Mouse (Mus musculus): ENCODE data around the gene Rnf40. TPM values are rescaled to one million over a fixed set of nuclear protein-coding genes. Genes with fewer than 3 reads are reported as not detected.

Rnf40 gene
- 67.3 and 75.4 TPM in 2 replicates for polyA plus RNA-seq (2016; fragmentation: Nextera tagmentation; extraction: Ambion mirVana)

- ATAC-seq (ENCODE audit: low FRiP score) = peak; percentile 98
- Histone ChIP-seq H3K36me3 (peaks cover 49% of the 10 kb centered on the region), H3K27me3 (no peaks in the 10 kb centered on the region), H3K9me3 (replicated peaks) (no peaks in the 10 kb centered on the region), H3K4me2 (replicated peaks) (peak within 1 kb of the TSS; percentile 84), H3K4me3 (peak within 1 kb of the TSS; percentile 84), H3K9ac (peak within 1 kb of the TSS; percentile 87), H3K4me1 (peaks cover 19% of the 10 kb centered on the region), H3K27ac (peak within 1 kb of the TSS; percentile 78)
- under 1% methylated on average over 50 of the region's 50 CpGs for WGBS
Observed at GRCm38 (mm10) chr7:127588011-127588871, at the start of gene Rnf40, which contains the start of gene Ccdc189. TSS of gene Rnf40 (plus strand) at chr7:127588767. TSS of gene Ccdc189 (minus strand) at chr7:127588595.

- Histone ChIP-seq H3K9me3 (replicated peaks) (no peaks in the 10 kb centered on the region), H3K27me3 (no peaks in the 10 kb centered on the region), H3K4me1 (no peaks in the 10 kb centered on the region), H3K4me3 (no peak overlapping the region), H3K36me3 (peaks cover 90% of the 10 kb centered on the region), H3K4me2 (replicated peaks) (no peak overlapping the region), H3K27ac (no peak overlapping the region), H3K9ac (no peak overlapping the region)
- WGBS = 99% methylated on average over 3 of the region's 3 CpGs
- ATAC-seq (ENCODE audit: low FRiP score) = no peak
Observed at GRCm38 (mm10) chr7:127541671-127542070, 46.9 kb upstream of the Rnf40 start.

DNA sequence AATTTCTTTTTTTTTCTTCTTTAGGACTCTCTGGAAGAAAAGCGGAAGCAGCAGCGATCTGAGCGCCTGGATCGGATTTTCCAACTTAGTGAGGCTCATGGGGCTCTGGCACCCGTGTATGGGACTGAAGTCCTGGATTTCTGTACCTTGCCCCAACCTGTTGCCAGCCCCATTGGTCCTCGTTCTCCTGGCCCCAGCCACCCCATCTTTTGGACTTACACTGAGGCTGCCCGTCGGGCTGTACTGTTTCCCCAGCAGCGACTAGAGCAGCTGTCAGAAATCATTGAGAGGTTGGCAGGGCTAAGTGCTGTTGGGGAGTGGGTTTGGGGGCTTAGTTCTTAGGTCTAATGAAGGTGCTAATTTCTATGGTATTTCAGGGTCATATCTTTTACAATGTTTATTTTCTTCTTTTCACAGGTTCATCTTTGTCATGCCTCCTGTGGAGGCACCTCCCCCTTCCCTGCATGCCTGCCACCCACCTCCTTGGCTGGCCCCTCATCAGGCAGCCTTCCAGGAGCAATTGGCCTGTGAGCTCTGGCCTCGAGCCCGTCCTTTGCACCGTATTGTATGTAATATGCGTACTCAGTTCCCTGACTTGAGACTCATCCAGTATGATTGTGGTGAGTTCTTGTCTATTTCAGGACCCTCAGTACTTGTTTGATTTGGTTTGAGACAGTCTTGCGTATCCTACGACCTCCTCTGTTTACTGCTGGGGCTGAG is 39.3 kb upstream of the Rnf40 start:
- H3K27me3 ChIP-seq = no peaks in the 10 kb centered on the region
- H3K4me1 ChIP-seq = no peaks in the 10 kb centered on the region
- peaks cover 77% of the 10 kb centered on the region for H3K36me3 ChIP-seq
- H3K9me3 ChIP-seq (replicated peaks) = no peaks in the 10 kb centered on the region
- no peak for ATAC-seq (ENCODE audit: low FRiP score)
- 91% methylated on average over 15 of the region's 15 CpGs for WGBS
- H3K4me2 ChIP-seq (replicated peaks) = no peak overlapping the region
- no peak overlapping the region for H3K27ac ChIP-seq
- H3K4me3 ChIP-seq = no peak overlapping the region
- H3K9ac ChIP-seq = no peak overlapping the region

DNA sequence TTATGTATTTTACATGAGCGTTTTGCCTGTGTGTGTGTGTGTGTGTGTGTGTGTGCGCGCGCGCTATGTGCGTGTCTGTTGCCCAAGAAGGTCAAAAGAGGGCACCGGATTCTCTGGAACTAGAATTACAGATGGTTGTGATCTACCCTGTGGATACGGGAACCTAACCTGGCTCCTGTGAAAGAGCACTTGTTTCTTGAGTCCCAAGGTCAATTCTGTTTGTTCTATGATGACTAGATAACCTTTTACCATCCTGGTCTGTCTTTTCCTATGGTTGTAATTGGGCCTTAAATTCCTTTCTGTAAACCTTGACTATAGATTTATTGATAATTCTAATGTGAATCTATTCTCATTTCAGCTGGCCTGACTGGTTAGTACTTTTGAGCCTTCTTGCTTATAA is 37.0 kb upstream of the Rnf40 start:
- no peaks in the 10 kb centered on the region for H3K4me1 ChIP-seq

GRCm38 (mm10) chr7:127560580-127560979 is 28.0 kb upstream of the Rnf40 start:
- Histone ChIP-seq H3K36me3 (peaks cover 80% of the 10 kb centered on the region), H3K9ac (no peak overlapping the region), H3K27ac (no peak overlapping the region), H3K4me3 (no peak overlapping the region), H3K4me1 (no peaks in the 10 kb centered on the region), H3K9me3 (replicated peaks) (no peaks in the 10 kb centered on the region), H3K4me2 (replicated peaks) (no peak overlapping the region), H3K27me3 (no peaks in the 10 kb centered on the region)
- 93% methylated on average over 11 of the region's 11 CpGs for WGBS
- ATAC-seq (ENCODE audit: low FRiP score) = no peak

More for the DNA sequence above, 37.0 kb upstream of the Rnf40 start:
- H3K4me3 ChIP-seq = no peak overlapping the region
- ATAC-seq (ENCODE audit: low FRiP score) = no peak
- WGBS = 96% methylated on average over 8 of the region's 8 CpGs
- H3K4me2 ChIP-seq (replicated peaks) = no peak overlapping the region
- H3K9me3 ChIP-seq (replicated peaks) = no peaks in the 10 kb centered on the region
- no peaks in the 10 kb centered on the region for H3K27me3 ChIP-seq
- no peak overlapping the region for H3K27ac ChIP-seq
- no peak overlapping the region for H3K9ac ChIP-seq
- H3K36me3 ChIP-seq = peaks cover 80% of the 10 kb centered on the region

DNA sequence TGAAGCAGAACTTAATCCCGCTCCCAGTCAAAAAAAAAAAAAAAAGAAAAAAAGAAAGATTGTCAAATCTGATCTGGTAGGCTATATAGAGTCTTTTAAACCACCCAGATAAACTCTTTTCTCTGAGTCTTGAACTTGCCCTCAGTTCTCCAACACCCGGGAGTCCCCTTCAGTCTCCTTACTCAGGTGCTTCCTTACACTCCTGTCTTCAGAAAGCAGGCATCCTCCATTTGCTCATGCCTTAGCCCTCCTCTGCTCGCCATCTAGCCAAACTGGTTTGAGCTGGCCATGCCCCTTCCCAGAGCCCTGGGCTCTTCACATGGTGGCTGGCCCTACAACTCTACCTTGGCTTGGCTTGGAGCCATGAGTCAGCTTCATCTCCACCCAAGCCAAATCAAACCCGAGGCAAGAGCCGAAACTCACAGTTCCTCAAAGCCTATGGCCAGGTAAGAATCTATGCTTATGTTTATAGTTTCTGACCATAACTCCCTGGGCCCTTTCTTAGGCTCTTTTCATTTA is 27.2 kb upstream of the Rnf40 start, which contains the start of gene Tmem265:
Gene Tmem265, plus strand, starts transcription at position 51 of the 519 bp plus-strand sequence.
- no peaks in the 10 kb centered on the region for H3K27me3 ChIP-seq
- no peaks in the 10 kb centered on the region for H3K4me1 ChIP-seq
- no peak within 1 kb of the TSS for H3K9ac ChIP-seq
- H3K27ac ChIP-seq = no peak within 1 kb of the TSS
- no peaks in the 10 kb centered on the region for H3K9me3 ChIP-seq (replicated peaks)
- H3K4me3 ChIP-seq = no peak within 1 kb of the TSS
- H3K4me2 ChIP-seq (replicated peaks) = no peak within 1 kb of the TSS
- peaks cover 74% of the 10 kb centered on the region for H3K36me3 ChIP-seq
- ATAC-seq (ENCODE audit: low FRiP score) = no peak
- 92% methylated on average over 5 of the region's 5 CpGs for WGBS

- no peak overlapping the region for H3K4me3 ChIP-seq
- H3K36me3 ChIP-seq = peaks cover 57% of the 10 kb centered on the region
- WGBS = 74% methylated on average over 6 of the region's 6 CpGs
- H3K4me2 ChIP-seq (replicated peaks) = no peak overlapping the region
- no peaks in the 10 kb centered on the region for H3K9me3 ChIP-seq (replicated peaks)
- H3K9ac ChIP-seq = no peak overlapping the region
- no peaks in the 10 kb centered on the region for H3K27me3 ChIP-seq
- no peak overlapping the region for H3K27ac ChIP-seq
- no peaks in the 10 kb centered on the region for H3K4me1 ChIP-seq
- ATAC-seq (ENCODE audit: low FRiP score) = no peak
Observed at GRCm38 (mm10) chr7:127564381-127565150, 24.0 kb upstream of the Rnf40 start.

- H3K36me3 ChIP-seq = peaks cover 21% of the 10 kb centered on the region
- WGBS = under 1% methylated on average over 17 of the region's 17 CpGs
- H3K4me3 ChIP-seq = peak within 1 kb of the TSS; percentile 84
- no peaks in the 10 kb centered on the region for H3K27me3 ChIP-seq
- peak within 1 kb of the TSS; percentile 97 for H3K4me2 ChIP-seq (replicated peaks)
- H3K4me1 ChIP-seq = peaks cover 24% of the 10 kb centered on the region
- peak within 1 kb of the TSS; percentile 79 for H3K27ac ChIP-seq
- H3K9me3 ChIP-seq (replicated peaks) = no peaks in the 10 kb centered on the region
- H3K9ac ChIP-seq = peak within 1 kb of the TSS; percentile 93
- ATAC-seq (ENCODE audit: low FRiP score) = peak; percentile 99
Observed at GRCm38 (mm10) chr7:127572895-127573471, 15.6 kb upstream of the Rnf40 start, which contains the start of gene Phkg2. TSS of gene Phkg2 (plus strand) at chr7:127573340.

DNA sequence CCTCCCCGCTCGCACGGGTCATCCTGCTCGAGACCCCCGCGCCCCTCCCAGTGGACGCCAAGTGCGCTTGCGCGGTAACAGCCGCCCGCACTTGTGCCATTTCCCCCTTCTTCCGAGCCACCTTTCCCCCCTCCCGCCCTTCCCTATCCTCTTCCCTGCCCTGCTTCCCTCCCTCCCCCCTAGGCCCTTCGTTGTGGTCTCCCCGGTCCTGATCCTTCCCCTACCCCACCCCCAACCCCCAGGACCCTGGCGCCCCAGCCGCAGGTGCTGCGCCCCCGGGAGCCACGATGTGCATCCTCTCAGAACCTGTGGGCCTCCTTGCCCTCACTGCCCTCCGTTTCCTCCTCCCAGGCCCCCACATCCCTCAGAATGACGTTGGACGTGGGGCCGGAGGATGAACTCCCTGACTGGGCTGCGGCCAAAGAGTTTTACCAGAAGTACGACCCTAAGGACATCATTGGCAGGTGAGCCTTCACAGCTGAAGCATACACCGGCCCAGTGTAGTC is 15.0 kb upstream of the Rnf40 start:
- under 1% methylated on average over 27 of the region's 28 CpGs for WGBS
- Histone ChIP-seq H3K9ac (peak overlapping the region; percentile 93), H3K4me2 (replicated peaks) (peak overlapping the region; percentile 97), H3K4me1 (peaks cover 24% of the 10 kb centered on the region), H3K36me3 (peaks cover 26% of the 10 kb centered on the region), H3K9me3 (replicated peaks) (no peaks in the 10 kb centered on the region), H3K4me3 (peak overlapping the region; percentile 84), H3K27ac (peak overlapping the region; percentile 79), H3K27me3 (no peaks in the 10 kb centered on the region)
- ATAC-seq (ENCODE audit: low FRiP score) = peak; percentile 81

- H3K27ac ChIP-seq = peak overlapping the region; percentile 79; the same call in 1 of the 2 replicates
- H3K9me3 ChIP-seq (replicated peaks) = no peaks in the 10 kb centered on the region
- no peak for ATAC-seq (ENCODE audit: low FRiP score)
- H3K4me1 ChIP-seq = peaks cover 24% of the 10 kb centered on the region
- peak overlapping the region; percentile 97 for H3K4me2 ChIP-seq (replicated peaks)
- H3K36me3 ChIP-seq = peaks cover 25% of the 10 kb centered on the region
- WGBS = 30% methylated on average over 7 of the region's 7 CpGs
- no peaks in the 10 kb centered on the region for H3K27me3 ChIP-seq
- peak overlapping the region; percentile 84 for H3K4me3 ChIP-seq
- peak overlapping the region; percentile 93 for H3K9ac ChIP-seq
Observed at GRCm38 (mm10) chr7:127574115-127574514, 14.5 kb upstream of the Rnf40 start.

- Histone ChIP-seq H3K4me2 (replicated peaks) (no peak overlapping the region), H3K36me3 (peaks cover 61% of the 10 kb centered on the region), H3K27ac (no peak overlapping the region), H3K27me3 (no peaks in the 10 kb centered on the region), H3K9me3 (replicated peaks) (no peaks in the 10 kb centered on the region), H3K4me1 (peaks cover 11% of the 10 kb centered on the region), H3K9ac (no peak overlapping the region), H3K4me3 (no peak overlapping the region)
- no peak for ATAC-seq (ENCODE audit: low FRiP score)
- WGBS = 95% methylated on average over 6 of the region's 6 CpGs
Observed at GRCm38 (mm10) chr7:127583260-127583659, 5.3 kb upstream of the Rnf40 start.

Data from hindbrain, embryonic 12.5 days (tissue).